Mouse (Mus musculus): Measurements from ENCODE around the gene Pts. TPM values are rescaled to one million over a fixed set of nuclear protein-coding genes. Genes with fewer than 3 reads are reported as not detected.

Pts gene
- total RNA-seq, 2 experiments from 2014 or later: 36.5 to 42.5 TPM

- DNase-seq (ENCODE audit: low spot score in 2 of 2): no peak
- no peak for TF ChIP-seq CTCF (conservative IDR thresholded peaks at IDR 0.05)
- no peak overlapping the region for H3K27ac ChIP-seq
Observed at GRCm38 (mm10) chr9:50522574-50522973, 6.0 kb downstream of the Pts start.

GRCm38 (mm10) chr9:50521562-50521961 is 7.0 kb downstream of the Pts start:
- no peak for DNase-seq (ENCODE audit: low spot score in 2 of 2)
- Histone ChIP-seq H3K27ac (no peak overlapping the region), H3K4me3 (no peak overlapping the region)
- TF ChIP-seq CTCF (conservative IDR thresholded peaks at IDR 0.05): peak; percentile 65

More at GRCm38 (mm10) chr9:50522574-50522973, 6.0 kb downstream of the Pts start:
- no peak overlapping the region for H3K4me3 ChIP-seq

- Histone ChIP-seq H3K4me3 (no peak overlapping the region), H3K27ac (no peak overlapping the region)
- DNase-seq (ENCODE audit: low spot score in 2 of 2): no peak
- TF ChIP-seq CTCF (conservative IDR thresholded peaks at IDR 0.05): no peak
Observed at GRCm38 (mm10) chr9:50520748-50521147, 7.8 kb downstream of the Pts start.

- no peak for DNase-seq (ENCODE audit: low spot score in 2 of 2)
- TF ChIP-seq CTCF (conservative IDR thresholded peaks at IDR 0.05): peak; percentile 70
Observed at GRCm38 (mm10) chr9:50518781-50519180, 9.7 kb downstream of the Pts start.

GRCm38 (mm10) chr9:50515462-50515861 is 13.1 kb downstream of the Pts start:
- no peak for DNase-seq (ENCODE audit: low spot score in 2 of 2)
- Histone ChIP-seq H3K4me3 (no peak overlapping the region), H3K27ac (no peak overlapping the region)
- TF ChIP-seq CTCF (conservative IDR thresholded peaks at IDR 0.05): no peak

More at GRCm38 (mm10) chr9:50518781-50519180, 9.7 kb downstream of the Pts start:
- Histone ChIP-seq H3K4me3 (no peak overlapping the region), H3K27ac (no peak overlapping the region)

- no peak overlapping the region for H3K4me3 ChIP-seq
- DNase-seq (ENCODE audit: low spot score in 2 of 2): no peak
- no peak overlapping the region for H3K27ac ChIP-seq
- TF ChIP-seq CTCF (conservative IDR thresholded peaks at IDR 0.05): no peak
Observed at GRCm38 (mm10) chr9:50507570-50507969, 21.0 kb downstream of the Pts start.

GRCm38 (mm10) chr9:50505405-50505804 is 23.1 kb downstream of the Pts start:
- Histone ChIP-seq H3K4me3 (no peak overlapping the region), H3K27ac (no peak overlapping the region)
- DNase-seq (ENCODE audit: low spot score in 2 of 2): no peak
- TF ChIP-seq CTCF (conservative IDR thresholded peaks at IDR 0.05): no peak

GRCm38 (mm10) chr9:50502949-50503348 is 25.6 kb downstream of the Pts start:
- Histone ChIP-seq H3K27ac (no peak overlapping the region), H3K4me3 (no peak overlapping the region)
- TF ChIP-seq CTCF (conservative IDR thresholded peaks at IDR 0.05): no peak
- DNase-seq (ENCODE audit: low spot score in 2 of 2): no peak

GRCm38 (mm10) chr9:50500974-50501501 is 27.5 kb downstream of the Pts start:
- no peak for TF ChIP-seq CTCF (conservative IDR thresholded peaks at IDR 0.05)
- no peak for DNase-seq (ENCODE audit: low spot score in 2 of 2)
- H3K27ac ChIP-seq: no peak overlapping the region

GRCm38 (mm10) chr9:50500467-50500973 is 28.0 kb downstream of the Pts start:
- Histone ChIP-seq H3K4me3 (peak overlapping the region; percentile 37; the same call in 1 of the 2 replicates), H3K27ac (no peak overlapping the region)
- no peak for TF ChIP-seq CTCF (conservative IDR thresholded peaks at IDR 0.05)
- no peak for DNase-seq (ENCODE audit: low spot score in 2 of 2)

More at GRCm38 (mm10) chr9:50500974-50501501, 27.5 kb downstream of the Pts start:
- H3K4me3 ChIP-seq: peak overlapping the region; percentile 37

- H3K4me3 ChIP-seq: no peak overlapping the region
- no peak for DNase-seq (ENCODE audit: low spot score in 2 of 2)
- no peak for TF ChIP-seq CTCF (conservative IDR thresholded peaks at IDR 0.05)
- H3K27ac ChIP-seq: no peak overlapping the region
Observed at GRCm38 (mm10) chr9:50499781-50500180, 28.7 kb downstream of the Pts start.

- Histone ChIP-seq H3K27ac (no peak overlapping the region), H3K4me3 (no peak overlapping the region)
- DNase-seq (ENCODE audit: low spot score in 2 of 2): no peak
- TF ChIP-seq CTCF (conservative IDR thresholded peaks at IDR 0.05): no peak
Observed at GRCm38 (mm10) chr9:50498815-50499214, 29.7 kb downstream of the Pts start.

GRCm38 (mm10) chr9:50497536-50497935 is 31.0 kb downstream of the Pts start:
- no peak overlapping the region for H3K27ac ChIP-seq
- no peak for TF ChIP-seq CTCF (conservative IDR thresholded peaks at IDR 0.05)
- no peak for DNase-seq (ENCODE audit: low spot score in 2 of 2)
- H3K4me3 ChIP-seq: no peak overlapping the region

- H3K4me3 ChIP-seq: no peak overlapping the region
- no peak overlapping the region for H3K27ac ChIP-seq
- TF ChIP-seq CTCF (conservative IDR thresholded peaks at IDR 0.05): no peak
- DNase-seq (ENCODE audit: low spot score in 2 of 2): no peak
Observed at GRCm38 (mm10) chr9:50497076-50497475, 31.4 kb downstream of the Pts start.
